Mouse (Mus musculus) thymus, postnatal 0 days (tissue): ENCODE measurements around the gene Fam24a. TPM values are rescaled to one million over a fixed set of nuclear protein-coding genes. Genes with fewer than 3 reads are reported as not detected.

Experiments used
- polyA plus RNA-seq: library from polyadenylated mRNA; unstranded; fragments of >200 nt; fragmentation: Nextera tagmentation; extraction: Ambion mirVana; gene quantifications from 2 replicates; pipeline ENCODE4 v1.2.1, GENCODE M21; 2015

The Fam24a gene
- polyA plus RNA-seq, 1 experiment from 2014 or later, result not detected

Other genes starting within 250 kb of the Fam24a start
- gene 4933402N03Rik, start 187.6 kb upstream of the Fam24a start, polyA plus RNA-seq, result not detected in 2 replicates
- gene 5430419D17Rik, start 159.5 kb upstream of the Fam24a start, polyA plus RNA-seq, result 0.04 and 0.22 TPM in 2 replicates
- 0.14 and 0.23 TPM in 2 replicates for gene Cuzd1, start 11.6 kb upstream of the Fam24a start, polyA plus RNA-seq
- not detected in 2 replicates for gene Fam24b, start 4.3 kb upstream of the Fam24a start, polyA plus RNA-seq
- 16.7 and 16.8 TPM in 2 replicates for gene 2310057M21Rik, start 28.9 kb downstream of the Fam24a start, polyA plus RNA-seq
- 45.6 and 51.3 TPM in 2 replicates for gene Pstk, start 37.3 kb downstream of the Fam24a start, polyA plus RNA-seq
- 16.2 and 16.3 TPM in 2 replicates for gene Ikzf5, start 76.7 kb downstream of the Fam24a start, polyA plus RNA-seq
- gene Acadsb, start 76.7 kb downstream of the Fam24a start, polyA plus RNA-seq, result 37.3 and 37.8 TPM in 2 replicates
- gene Hmx3, start 209.0 kb downstream of the Fam24a start, polyA plus RNA-seq, result not detected in 2 replicates
- gene Hmx2, start 214.9 kb downstream of the Fam24a start, polyA plus RNA-seq, result 0.08 TPM in 1 of 2 replicates, not detected in the other
- 273 and 284 TPM in 2 replicates for gene Bub3, start 226.4 kb downstream of the Fam24a start, polyA plus RNA-seq